Comparison of ENCODE assay signal across 17 mouse cellular contexts in the genomic region with DNA sequence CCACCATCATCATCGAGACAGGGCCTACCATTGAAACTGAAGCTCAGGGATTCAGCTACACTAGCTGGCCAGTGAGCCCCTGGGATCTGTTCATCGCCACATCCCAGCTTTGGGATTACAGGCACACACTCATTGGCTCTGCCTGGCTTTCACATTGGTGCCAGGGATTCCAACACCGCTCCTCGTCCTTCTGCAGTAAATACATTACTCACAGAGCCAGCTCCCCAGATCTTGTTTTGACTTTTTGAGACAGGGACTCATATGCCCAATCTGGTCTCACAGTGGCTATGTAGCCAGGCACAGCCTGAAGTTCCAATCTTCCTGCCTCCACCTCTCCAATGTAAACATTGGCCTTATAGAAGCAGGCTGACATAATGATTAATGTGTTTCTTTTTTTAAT.
"Had no signal": no experiment of that assay in that cellular context is flagged by ENCODE, and none has a peak within 500 bp of the region (broad histone marks: within the 10 kb centered on the region; RNA-seq: fewer than 3 reads in every experiment).

No protein-coding gene starts in this region.

- H3K27ac ChIP-seq: left cerebral cortex, adult 2 months; limb, embryonic 10.5 days; liver, embryonic 15.5 days; midbrain, embryonic 12.5 days; neural tube, embryonic 13.5 days had no signal

- ATAC-seq: lung, postnatal 0 days; midbrain, embryonic 16.5 days had no signal

- H3K4me3 ChIP-seq: left cerebral cortex, adult 2 months; limb, embryonic 10.5 days; liver, embryonic 15.5 days; midbrain, embryonic 12.5 days; neural tube, embryonic 13.5 days had no signal

- H3K36me3 ChIP-seq: limb, embryonic 10.5 days; midbrain, embryonic 12.5 days; neural tube, embryonic 13.5 days had no signal

- H3K27me3 ChIP-seq: liver, embryonic 15.5 days; midbrain, embryonic 12.5 days; neural tube, embryonic 13.5 days had no signal

- DNase-seq: kidney, postnatal 10 days; kidney, postnatal 4 days; lung, adult 2 months; lung, postnatal 36 days; retina, postnatal 1 day; right cerebral cortex, postnatal 4 days; spleen, adult 18-20 months; thymus, adult 18-20 months; thymus, postnatal 25 days had no signal

- H3K9ac ChIP-seq: liver, embryonic 15.5 days; midbrain, embryonic 12.5 days; neural tube, embryonic 13.5 days had no signal

- H3K4me2 ChIP-seq: liver, embryonic 11.5 days; liver, embryonic 15.5 days; midbrain, embryonic 12.5 days; neural tube, embryonic 13.5 days had no signal

- H3K9me3 ChIP-seq: limb, embryonic 10.5 days; liver, embryonic 15.5 days; midbrain, embryonic 12.5 days; neural tube, embryonic 13.5 days had no signal
